Mouse (Mus musculus) stomach, postnatal 0 days (tissue): ENCODE measurements at regions not wholly inside any gene's neighbourhood (a gene's known extent, or its start where the extent isn't known, plus 50 kb on each side); places are given as distances from the start of the nearest gene placed in this dataset.

Source experiments
- CTCF ChIP-seq: IDR thresholded peaks from 2 replicates; pipeline ENCODE4 v1.5.1; 2016; ENCODE audit warnings: antibody characterized with exemption, low read depth, mild to moderate bottlenecking, moderate library complexity
- EP300 ChIP-seq: optimal IDR thresholded peaks from 2 replicates; pipeline ENCODE3; 2016; ENCODE audit warnings: antibody characterized with exemption

DNA sequence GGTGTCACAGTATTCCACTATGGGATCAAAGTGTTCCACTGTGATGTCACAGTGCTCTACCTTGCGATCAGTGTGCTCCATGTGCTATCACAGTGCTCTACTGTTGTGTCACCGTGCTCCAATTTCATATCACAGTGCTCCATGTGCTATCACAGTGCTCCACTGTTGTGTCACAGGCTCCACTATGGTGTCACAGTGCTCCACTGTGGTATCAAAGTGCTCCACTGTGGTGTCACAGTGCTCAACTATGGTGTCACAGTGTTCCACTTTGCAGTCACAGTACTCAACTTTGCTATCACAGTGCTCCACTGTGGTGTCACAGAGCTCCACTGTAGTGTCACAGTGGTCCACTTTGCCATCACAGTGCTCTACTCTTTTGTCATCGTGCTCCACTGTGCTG is 79.9 kb upstream of the Trpm1 start:
- TF ChIP-seq CTCF (no peak), EP300 (no peak)
